Mouse (Mus musculus) megakaryocyte progenitor cell, adult 5-6 weeks (primary cell): ENCODE results near the gene Bcl7b. TPM values are rescaled to one million over a fixed set of nuclear protein-coding genes. Genes with fewer than 3 reads are reported as not detected.
A peak's percentile ranks its signal among the peaks of the same experiment; 100 is the strongest.

ENCODE experiments used
- ATAC-seq: replicated peaks from 2 replicates; pipeline ENCODE4 v1.8.0; 2016; ENCODE audit warnings: mild to moderate bottlenecking, moderate TSS enrichment, inconsistent platforms; ENCODE audit not compliant: poor library complexity
- total RNA-seq, 2 experiments: library from RNA; stranded (forward) in 1 of 2; stranded (reverse) in 1 of 2; fragments of 157-497, 149-512 nt in 1 of 2; fragments of 200-1000 nt in 1 of 2; gene quantifications; 2 replicates each; pipeline versions ENCODE4 v1.2.3 to v1.2.4; 2015 to 2017

Gene Bcl7b
- total RNA-seq (2015) (18.1 and 18.7 TPM in 2 replicates), total RNA-seq (2017) (24.8 and 25.2 TPM in 2 replicates)

DNA sequence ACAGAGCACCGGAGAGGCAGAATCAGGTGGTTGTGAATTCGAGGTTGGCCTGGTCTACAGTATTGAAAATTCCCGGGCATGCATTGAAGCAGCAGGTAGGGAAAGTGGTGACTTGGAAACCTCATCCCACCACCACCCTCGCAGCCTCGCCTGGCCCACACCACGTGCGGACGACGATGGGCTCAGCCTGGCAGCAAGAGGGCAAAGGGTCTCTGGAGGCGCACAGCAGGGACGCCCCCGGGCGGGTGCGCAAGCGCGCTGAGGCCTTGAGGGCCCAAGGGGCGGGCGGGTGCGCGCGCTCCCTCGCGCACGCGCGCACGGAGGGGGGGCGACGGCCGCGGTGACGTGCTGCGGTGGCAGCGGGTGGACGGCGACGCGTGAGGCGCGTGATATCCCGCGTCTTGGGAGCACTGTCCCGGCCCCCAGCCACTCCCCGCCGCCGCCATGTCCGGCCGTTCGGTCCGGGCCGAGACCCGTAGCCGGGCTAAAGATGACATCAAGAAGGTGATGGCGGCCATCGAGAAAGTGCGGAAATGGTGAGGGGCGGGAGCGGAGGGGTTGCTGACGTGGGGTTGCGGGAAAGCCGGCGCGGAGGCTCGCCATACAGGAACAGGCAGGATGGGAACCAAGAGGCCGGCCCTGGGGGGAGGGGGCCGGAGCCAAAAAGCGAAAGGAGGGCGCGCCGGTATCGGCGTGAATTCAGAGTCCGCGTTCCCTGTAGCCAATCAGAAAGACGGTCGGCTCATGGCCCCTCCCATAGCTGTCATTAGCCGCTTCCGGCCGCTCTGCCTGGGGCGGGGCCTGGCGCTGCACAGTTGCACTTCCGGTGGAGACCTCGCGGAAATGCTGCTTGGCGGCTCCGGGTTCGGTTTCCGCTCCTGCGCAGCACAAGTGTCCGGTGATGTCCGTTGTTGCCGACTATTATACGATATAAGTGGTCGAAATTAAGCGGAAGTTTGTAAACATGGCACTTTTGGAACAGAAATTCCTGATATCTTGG, at the start of gene Bcl7b:
Gene Bcl7b, plus strand, starts transcription at position 221 of the 1,000 bp plus-strand sequence.
- ATAC-seq, result peak; percentile 93

DNA sequence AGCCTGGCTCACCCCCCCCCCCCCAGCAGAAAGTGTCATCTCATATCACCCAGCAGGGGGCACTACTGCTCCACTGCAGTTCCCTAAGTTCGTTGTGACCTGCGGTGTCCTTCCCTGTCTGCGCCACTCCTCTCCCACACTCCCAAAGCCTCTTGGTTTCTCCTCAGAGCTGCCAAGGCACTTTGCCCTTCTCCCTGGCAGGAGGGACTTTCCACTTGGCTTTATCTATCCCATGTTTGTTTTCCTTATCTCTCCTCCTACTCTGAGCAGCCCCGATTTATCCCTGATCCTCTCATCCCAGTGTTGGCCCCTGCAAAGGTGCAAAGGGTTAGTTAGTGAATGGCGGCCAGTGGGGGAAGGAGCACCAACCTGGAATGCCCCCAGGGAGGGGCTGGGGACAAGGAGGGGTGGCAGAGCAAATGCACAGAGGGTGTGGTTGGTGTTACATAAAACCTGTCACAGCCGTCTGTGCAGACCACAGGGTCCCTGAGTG, 49.4 kb upstream of the Bcl7b start:
- peak; percentile 97 for ATAC-seq

GRCm38 (mm10) chr5:135120753-135121152, 47.3 kb upstream of the Bcl7b start:
- ATAC-seq, result peak; percentile 42

GRCm38 (mm10) chr5:135126121-135126520, 42.0 kb upstream of the Bcl7b start:
- no peak for ATAC-seq

- peak; percentile 61 for ATAC-seq
These were observed 40.4 kb upstream of the Bcl7b start for GRCm38 (mm10) chr5:135127669-135128068.

DNA sequence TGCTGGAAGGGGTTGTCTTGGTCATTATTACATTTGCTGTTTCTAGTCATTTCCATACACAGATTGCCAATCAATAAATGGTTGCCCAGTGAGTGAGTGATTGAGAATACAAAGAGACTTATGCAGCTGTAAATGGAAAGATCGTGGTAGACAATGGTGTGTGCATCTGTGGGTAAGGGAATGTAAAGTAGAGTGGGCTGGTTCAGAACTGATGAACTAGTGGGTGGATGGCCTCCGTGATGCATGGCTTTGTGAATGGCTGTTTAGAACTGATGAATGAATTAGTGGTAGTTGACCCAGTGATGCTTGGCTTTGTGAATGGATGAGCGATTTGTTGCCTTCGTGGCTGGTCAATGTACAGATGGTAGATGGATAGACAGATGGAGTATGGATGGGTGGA, 38.3 kb upstream of the Bcl7b start:
- ATAC-seq, result no peak

GRCm38 (mm10) chr5:135133736-135134405, 34.2 kb upstream of the Bcl7b start:
- peak; percentile 85 for ATAC-seq

- ATAC-seq, result peak; percentile 79
These were observed 33.5 kb upstream of the Bcl7b start for GRCm38 (mm10) chr5:135134534-135134933.

GRCm38 (mm10) chr5:135139881-135140280, 28.2 kb upstream of the Bcl7b start:
- ATAC-seq, result no peak

- ATAC-seq, result no peak
These were observed 23.6 kb upstream of the Bcl7b start for GRCm38 (mm10) chr5:135144469-135144868.

- ATAC-seq, result no peak
These were observed 22.6 kb upstream of the Bcl7b start for GRCm38 (mm10) chr5:135145532-135145931.

DNA sequence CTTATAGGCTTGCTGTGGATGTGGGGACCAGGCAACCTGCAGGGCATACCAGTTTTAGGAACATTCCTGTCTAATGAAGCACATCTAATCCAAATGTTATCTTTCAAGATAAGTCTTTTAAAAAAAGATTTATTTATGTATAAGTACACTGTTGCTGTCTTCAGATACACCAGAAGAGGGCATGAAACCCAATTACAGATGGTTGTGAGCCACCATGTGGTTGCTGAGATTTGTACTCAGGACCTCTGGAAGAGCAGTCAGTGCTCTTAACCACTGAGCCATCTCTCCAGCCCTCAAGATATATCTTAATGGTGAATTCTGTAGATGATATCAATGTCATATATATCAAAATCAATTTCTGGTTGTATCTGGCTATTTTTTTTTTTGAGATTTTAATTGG, 22.1 kb upstream of the Bcl7b start:
- no peak for ATAC-seq

DNA sequence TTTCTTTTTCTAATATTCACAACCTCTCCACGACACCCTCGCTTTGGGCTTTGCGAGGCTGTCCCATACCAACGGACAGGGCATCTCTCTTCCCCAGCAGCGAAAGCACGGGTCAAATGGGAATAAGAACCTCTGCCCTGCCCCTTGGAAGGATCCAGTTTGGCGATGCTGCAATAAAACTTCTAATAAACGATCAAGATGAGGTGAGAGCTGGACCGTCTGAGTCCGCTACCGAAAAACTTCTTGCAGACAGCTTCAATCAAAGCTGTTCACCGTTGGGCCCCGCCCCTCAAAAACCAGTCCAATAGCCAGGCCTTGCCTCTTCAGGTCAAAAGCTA, 19.4 kb upstream of the Bcl7b start:
- ATAC-seq, result no peak

- peak; percentile 86 for ATAC-seq
These were observed 18.8 kb upstream of the Bcl7b start, which contains the start of gene Tbl2 for GRCm38 (mm10) chr5:135149053-135149819. Gene Tbl2, plus strand, starts transcription at chr5:135149657.

DNA sequence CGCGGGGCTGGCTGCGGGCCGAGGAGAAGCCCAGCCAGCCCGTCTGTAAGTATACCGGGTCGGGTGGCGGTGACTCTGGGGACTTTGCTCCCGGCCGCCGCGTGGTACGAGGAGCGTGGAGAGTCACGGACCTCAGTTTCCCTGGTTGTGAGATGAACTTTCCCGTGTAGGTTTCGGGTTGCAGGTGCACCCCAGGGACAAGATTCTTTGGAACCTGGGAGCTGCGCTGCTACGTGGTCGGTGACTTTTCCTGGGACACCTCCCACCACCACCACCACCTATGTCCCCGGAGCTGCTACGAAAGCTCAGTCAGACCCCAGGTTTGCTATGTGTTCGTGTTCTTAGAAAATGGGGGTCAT, 18.3 kb upstream of the Bcl7b start:
- ATAC-seq, result no peak

DNA sequence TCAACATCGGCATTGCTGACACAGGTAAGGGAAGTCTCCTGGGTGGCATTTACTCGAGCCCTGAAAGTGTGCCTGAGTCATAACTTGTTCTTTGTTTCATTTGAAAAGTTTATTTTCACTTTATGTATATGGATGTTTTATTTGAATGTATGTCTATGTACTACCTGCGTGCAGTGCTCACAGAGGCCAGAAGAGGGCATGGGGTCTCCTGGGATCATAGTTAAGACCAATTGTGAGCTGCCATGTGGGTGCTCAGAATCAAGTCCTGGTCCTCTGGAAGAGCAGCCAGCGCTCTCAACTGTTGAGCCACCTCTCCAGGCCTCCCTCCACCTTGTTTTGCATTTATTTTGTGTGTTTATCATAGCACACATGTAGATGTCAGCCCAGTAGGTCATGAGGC, 11.6 kb upstream of the Bcl7b start:
- peak; percentile 52; the same call in 1 of the 2 replicates for ATAC-seq

DNA sequence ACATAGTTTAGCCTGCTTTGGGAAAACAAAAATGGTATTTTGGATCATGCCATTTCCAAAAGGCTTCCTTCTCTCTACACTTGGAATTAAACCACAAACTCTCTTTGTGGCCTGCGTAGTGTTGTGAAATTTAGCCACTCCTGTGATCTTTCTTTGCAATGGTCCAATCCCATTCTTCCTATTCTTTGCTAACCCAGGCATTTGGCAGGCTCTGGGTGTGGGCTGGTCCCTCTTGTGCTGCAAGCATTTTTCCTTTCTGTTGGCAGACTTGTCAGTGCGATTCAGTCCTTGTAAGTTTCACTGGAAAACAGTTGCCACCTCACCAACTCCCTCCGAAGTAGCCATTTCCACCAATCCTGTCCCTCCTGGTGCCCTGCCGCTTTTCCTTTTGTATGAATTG, 6.9 kb upstream of the Bcl7b start:
- peak; percentile 64 for ATAC-seq

DNA sequence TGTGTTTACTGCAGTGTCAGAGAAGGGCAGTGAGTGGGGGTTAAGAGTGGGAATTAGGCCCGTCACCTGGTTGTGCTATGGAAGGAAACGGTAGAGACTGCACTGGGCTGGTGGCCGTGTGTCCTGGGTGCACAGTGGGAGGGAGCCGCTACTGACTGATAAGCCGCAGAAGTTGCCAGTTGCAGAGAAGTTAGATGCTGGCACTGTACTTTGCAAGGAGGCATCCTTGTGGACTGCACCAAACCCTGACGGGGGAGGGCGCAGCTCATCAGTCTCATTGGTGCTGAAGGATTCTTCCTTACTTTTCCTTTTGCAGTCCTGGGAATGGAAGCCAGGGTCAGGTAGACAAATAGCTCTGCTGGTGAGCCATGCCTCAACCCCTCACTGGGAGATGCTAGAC, 6.4 kb upstream of the Bcl7b start:
- no peak for ATAC-seq

DNA sequence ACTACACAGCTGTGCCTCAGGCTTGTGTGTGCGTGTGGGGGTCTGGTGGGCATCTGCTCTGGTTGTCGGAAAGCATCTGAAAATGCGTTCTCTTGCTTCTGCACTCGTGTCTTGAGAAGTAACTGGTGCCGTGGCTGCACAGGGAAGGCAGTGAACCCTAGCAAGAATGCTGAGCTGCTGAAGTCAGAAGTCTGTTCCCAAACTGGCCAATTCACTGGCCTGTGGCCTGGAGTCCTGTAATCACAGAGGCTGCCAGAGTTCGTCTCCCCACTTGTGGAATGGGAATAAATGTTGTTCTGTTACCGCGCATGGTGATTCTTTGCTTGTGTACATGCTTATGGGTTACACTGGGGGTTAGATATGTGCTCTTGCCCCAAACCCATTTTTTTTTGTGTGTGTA, 5.7 kb upstream of the Bcl7b start:
- no peak for ATAC-seq

DNA sequence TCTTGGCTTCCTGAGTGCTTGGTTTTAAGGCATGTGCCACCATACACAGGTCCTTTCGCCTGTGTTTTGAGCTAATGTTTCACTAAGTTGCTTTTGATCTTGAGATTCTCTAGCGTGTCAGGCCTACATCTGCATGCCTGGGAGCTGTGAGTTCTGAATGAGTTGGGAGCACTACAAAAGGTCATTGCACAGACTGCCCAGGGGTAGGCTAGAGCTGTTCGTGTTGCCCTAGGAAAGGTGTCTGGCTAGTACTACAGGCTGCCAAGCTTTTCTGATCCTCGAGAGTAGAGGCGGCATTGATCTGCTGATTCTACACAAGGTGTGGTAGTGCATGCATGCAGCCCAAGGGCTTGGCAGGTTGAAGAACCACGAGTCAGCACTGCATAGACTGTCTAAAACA, 5.3 kb upstream of the Bcl7b start:
- ATAC-seq, result no peak

DNA sequence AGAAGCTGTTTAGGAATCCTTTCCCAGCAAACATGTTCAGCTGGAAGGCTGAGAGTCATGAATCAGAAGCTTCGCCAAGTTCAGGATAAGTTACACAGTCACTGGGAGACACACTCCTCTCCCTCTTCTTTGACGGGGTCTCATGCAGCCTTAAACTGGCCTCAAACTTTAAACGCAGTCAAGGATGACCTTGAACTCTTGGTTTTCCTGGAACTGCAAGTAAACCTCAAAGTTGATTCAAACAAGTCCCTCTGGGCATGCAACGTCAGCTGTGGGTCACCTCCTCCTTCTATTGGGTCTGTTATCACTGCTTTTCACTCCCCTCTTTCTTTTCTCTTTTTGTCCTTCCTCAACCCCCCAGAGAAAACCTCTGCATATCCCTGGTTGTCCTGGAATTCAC, 1.2 kb upstream of the Bcl7b start:
- no peak for ATAC-seq
